Mouse (Mus musculus) liver, postnatal 0 days (tissue): Measurements from ENCODE around the gene Agtpbp1. TPM values are rescaled to one million over a fixed set of nuclear protein-coding genes. Genes with fewer than 3 reads are reported as not detected.

Experiments used
- ATAC-seq: fragments of 200-750 bp; cut with Nextera tagmentation; 2 replicates; pipeline ENCODE4 v1.8.0; 2017; ENCODE audit warnings: mild to moderate bottlenecking, moderate library complexity
- DNase-seq: peaks from one replicate; pipeline ENCODE4 v3.0.0-alpha.2; 2016
- H3K27ac ChIP-seq: fragments of 300-500 bp; sonication (generic); 2 replicates; pipeline ENCODE4 v1.5.1; 2014; ENCODE audit warnings: antibody characterized with exemption, moderate library complexity, mild to moderate bottlenecking, low read depth
- H3K27me3 ChIP-seq: fragments of 300-500 bp; sonication (generic); 2 replicates; pipeline ENCODE4 v1.6.1; 2014; ENCODE audit warnings: low read length, control low read depth, mixed read lengths; ENCODE audit not compliant: insufficient read depth
- H3K36me3 ChIP-seq: fragments of 300-500 bp; sonication (generic); replicated peaks from 2 replicates; pipeline ENCODE4 v1.6.1; 2014; ENCODE audit warnings: mild to moderate bottlenecking, control low read depth, low read length, moderate library complexity, mixed read lengths; ENCODE audit not compliant: insufficient read depth
- H3K4me1 ChIP-seq: fragments of 300-500 bp; sonication (generic); 2 replicates; pipeline ENCODE4 v1.6.1; 2014; ENCODE audit warnings: antibody characterized with exemption, mild to moderate bottlenecking, control low read depth; ENCODE audit not compliant: insufficient read depth
- H3K4me2 ChIP-seq: fragments of 300-500 bp; sonication (generic); 2 replicates; pipeline ENCODE4 v1.6.1; 2014; ENCODE audit warnings: low read depth, mild to moderate bottlenecking, low read length, moderate library complexity, mixed read lengths
- H3K4me3 ChIP-seq: fragments of 300-500 bp; sonication (generic); 2 replicates; pipeline ENCODE4 v1.5.1; 2014; ENCODE audit warnings: low read depth, low read length
- H3K9ac ChIP-seq: fragments of 300-500 bp; sonication (generic); replicated peaks from 2 replicates; pipeline ENCODE4 v1.6.1; 2014; ENCODE audit warnings: mild to moderate bottlenecking, moderate library complexity
- H3K9me3 ChIP-seq: fragments of 300-500 bp; sonication (generic); 2 replicates; pipeline ENCODE4 v1.6.1; 2016; ENCODE audit warnings: mild to moderate bottlenecking, control low read depth, low read length, mixed read lengths
- CTCF ChIP-seq: sonication (generic); IDR thresholded peaks from 2 replicates; pipeline ENCODE4 v1.5.1; 2016; ENCODE audit warnings: antibody characterized with exemption, low read depth
- EP300 ChIP-seq: IDR thresholded peaks from 2 replicates; pipeline ENCODE4 v1.6.1; 2016; ENCODE audit warnings: antibody characterized with exemption, low read depth, mild to moderate bottlenecking
- WGBS: fragments of 180-500 bp; shearing (Covaris S2); extraction: QIAGEN DNeasy Blood & Tissue Kit; methylation state at CpG from one replicate; pipeline ENCODE4 v1.1.7; 2014; ENCODE audit not compliant: insufficient replicate concordance; 5-methylcytosine and 5-hydroxymethylcytosine counted together
- polyA plus RNA-seq: library from polyadenylated mRNA; unstranded; fragments of >200 nt; fragmentation: Nextera tagmentation; extraction: Ambion mirVana; gene quantifications from 2 replicates; pipeline ENCODE4 v1.2.1, GENCODE M21; 2015

Agtpbp1 gene
- polyA plus RNA-seq, 1 experiment from 2014 or later, result 6.4 TPM

- H3K36me3 ChIP-seq, result peaks cover 8% of the 10 kb centered on the region; the same call in 1 of the 2 replicates
- WGBS, result 84% methylated on average over 5 of the region's 5 CpGs
- H3K4me1 ChIP-seq, result peaks cover 9% of the 10 kb centered on the region; the same call in 1 of the 2 replicates
- TF ChIP-seq CTCF (peak; percentile 59), EP300 (no peak)
- no peak overlapping the region for H3K9ac ChIP-seq
- no peak for DNase-seq
- no peaks in the 10 kb centered on the region for H3K9me3 ChIP-seq
- no peak for ATAC-seq
- H3K27me3 ChIP-seq, result no peaks in the 10 kb centered on the region
- no peak overlapping the region for H3K4me3 ChIP-seq
- H3K27ac ChIP-seq, result no peak overlapping the region
- H3K4me2 ChIP-seq, result no peak overlapping the region
Observed at GRCm38 (mm10) chr13:59494619-59495262, 90.3 kb downstream of the Agtpbp1 start.

GRCm38 (mm10) chr13:59490726-59491125, 94.3 kb downstream of the Agtpbp1 start:
- Histone ChIP-seq H3K4me3 (no peak overlapping the region), H3K9me3 (no peaks in the 10 kb centered on the region), H3K36me3 (no peaks in the 10 kb centered on the region; the same call in 1 of the 2 replicates), H3K4me1 (no peaks in the 10 kb centered on the region; the same call in 1 of the 2 replicates), H3K4me2 (no peak overlapping the region), H3K9ac (no peak overlapping the region), H3K27me3 (no peaks in the 10 kb centered on the region), H3K27ac (no peak overlapping the region)
- ATAC-seq (no peak), DNase-seq (no peak)
- WGBS, result 71% methylated on average over 4 of the region's 4 CpGs
- TF ChIP-seq EP300 (no peak), CTCF (no peak)

GRCm38 (mm10) chr13:59489143-59489542, 95.9 kb downstream of the Agtpbp1 start:
- DNase-seq, result no peak
- TF ChIP-seq CTCF (peak; percentile 62), EP300 (no peak)

GRCm38 (mm10) chr13:59487287-59487686, 97.7 kb downstream of the Agtpbp1 start:
- DNase-seq (no peak), ATAC-seq (peak; percentile 87)
- Histone ChIP-seq H3K4me1 (no peaks in the 10 kb centered on the region), H3K9me3 (no peaks in the 10 kb centered on the region), H3K27ac (peak overlapping the region; percentile 2; the same call in 1 of the 2 replicates), H3K9ac (no peak overlapping the region), H3K27me3 (no peaks in the 10 kb centered on the region), H3K4me2 (no peak overlapping the region), H3K4me3 (no peak overlapping the region), H3K36me3 (no peaks in the 10 kb centered on the region)
- WGBS, result 75% methylated on average over 8 of the region's 8 CpGs
- TF ChIP-seq EP300 (no peak), CTCF (no peak)

More at GRCm38 (mm10) chr13:59489143-59489542, 95.9 kb downstream of the Agtpbp1 start:
- no peak overlapping the region for H3K4me2 ChIP-seq
- H3K36me3 ChIP-seq, result no peaks in the 10 kb centered on the region
- ATAC-seq, result peak; percentile 29; the same call in 1 of the 2 replicates
- H3K27ac ChIP-seq, result no peak overlapping the region
- H3K4me1 ChIP-seq, result no peaks in the 10 kb centered on the region
- no peak overlapping the region for H3K9ac ChIP-seq
- no peaks in the 10 kb centered on the region for H3K27me3 ChIP-seq
- H3K9me3 ChIP-seq, result no peaks in the 10 kb centered on the region
- WGBS, result 36% methylated on average over 2 of the region's 2 CpGs
- no peak overlapping the region for H3K4me3 ChIP-seq

GRCm38 (mm10) chr13:59486243-59486642, 98.8 kb downstream of the Agtpbp1 start:
- no peak overlapping the region for H3K27ac ChIP-seq
- no peak overlapping the region for H3K4me3 ChIP-seq
- no peak overlapping the region for H3K9ac ChIP-seq
- H3K9me3 ChIP-seq, result no peaks in the 10 kb centered on the region
- no peak for TF ChIP-seq CTCF
- no peak for TF ChIP-seq EP300
- H3K4me2 ChIP-seq, result no peak overlapping the region
- peaks cover 3% of the 10 kb centered on the region; the same call in 1 of the 2 replicates for H3K4me1 ChIP-seq
- H3K27me3 ChIP-seq, result no peaks in the 10 kb centered on the region
- H3K36me3 ChIP-seq, result no peaks in the 10 kb centered on the region
- ATAC-seq (no peak), DNase-seq (no peak)
- 66% methylated on average over 5 of the region's 5 CpGs for WGBS

- no peaks in the 10 kb centered on the region for H3K36me3 ChIP-seq
- ATAC-seq (no peak), DNase-seq (no peak)
- no peak overlapping the region for H3K27ac ChIP-seq
- no peak overlapping the region for H3K4me2 ChIP-seq
- no peak overlapping the region for H3K9ac ChIP-seq
- H3K27me3 ChIP-seq, result no peaks in the 10 kb centered on the region
- no peak for TF ChIP-seq CTCF
- H3K4me1 ChIP-seq, result peaks cover 3% of the 10 kb centered on the region; the same call in 1 of the 2 replicates
- H3K4me3 ChIP-seq, result no peak overlapping the region
- WGBS, result 85% methylated on average over 7 of the region's 7 CpGs
- H3K9me3 ChIP-seq, result no peaks in the 10 kb centered on the region
Observed at GRCm38 (mm10) chr13:59485456-59485855, 99.6 kb downstream of the Agtpbp1 start.
